Mouse (Mus musculus) heart, embryonic 12.5 days (tissue): ENCODE results near the gene Prune1. TPM values are rescaled to one million over a fixed set of nuclear protein-coding genes. Genes with fewer than 3 reads are reported as not detected.

Experiments used
- ATAC-seq: fragments of 200-750 bp; cut with Nextera tagmentation; 2 replicates; pipeline ENCODE4 v1.8.0; 2017; ENCODE audit warnings: moderate TSS enrichment, moderate library complexity; ENCODE audit not compliant: insufficient number of reproducible peaks, low FRiP score
- H3K27ac ChIP-seq: fragments of 300-500 bp; sonication (generic); 2 replicates; pipeline ENCODE4 v1.5.1; 2016; ENCODE audit warnings: mild to moderate bottlenecking, moderate library complexity; ENCODE audit not compliant: poor library complexity, severe bottlenecking
- H3K27me3 ChIP-seq: fragments of 300-500 bp; sonication (generic); replicated peaks from 2 replicates; pipeline ENCODE4 v1.6.1; 2016; ENCODE audit warnings: mild to moderate bottlenecking, moderate library complexity
- H3K36me3 ChIP-seq: fragments of 300-500 bp; sonication (generic); 2 replicates; pipeline ENCODE4 v1.6.1; 2016; ENCODE audit warnings: mild to moderate bottlenecking, moderate library complexity
- H3K4me1 ChIP-seq: fragments of 300-500 bp; sonication (generic); replicated peaks from 2 replicates; pipeline ENCODE4 v1.6.1; 2016; ENCODE audit warnings: mild to moderate bottlenecking
- H3K4me2 ChIP-seq: fragments of 300-500 bp; sonication (generic); 2 replicates; pipeline ENCODE4 v1.6.1; 2016; ENCODE audit warnings: mild to moderate bottlenecking, moderate library complexity
- H3K4me3 ChIP-seq: fragments of 300-500 bp; sonication (generic); 2 replicates; pipeline ENCODE4 v1.5.1; 2016; ENCODE audit warnings: mild to moderate bottlenecking
- H3K9ac ChIP-seq: fragments of 300-500 bp; sonication (generic); 2 replicates; pipeline ENCODE4 v1.6.1; 2016; ENCODE audit warnings: mild to moderate bottlenecking, moderate library complexity
- H3K9me3 ChIP-seq: fragments of 300-500 bp; sonication (generic); replicated peaks from 2 replicates; pipeline ENCODE4 v1.6.1; 2016; ENCODE audit warnings: mild to moderate bottlenecking, moderate library complexity
- WGBS: fragments of 180-500 bp; shearing (Covaris S2); methylation state at CpG from one replicate; pipeline ENCODE4 v1.1.7; 2016; 5-methylcytosine and 5-hydroxymethylcytosine counted together
- polyA plus RNA-seq: library from polyadenylated mRNA; unstranded; fragments of >200 nt; fragmentation: Nextera tagmentation; extraction: Ambion mirVana; gene quantifications from 2 replicates; pipeline ENCODE4 v1.2.1, GENCODE M21; 2016

Prune1 gene
- polyA plus RNA-seq, 1 experiment from 2014 or later = 29.5 TPM

DNA sequence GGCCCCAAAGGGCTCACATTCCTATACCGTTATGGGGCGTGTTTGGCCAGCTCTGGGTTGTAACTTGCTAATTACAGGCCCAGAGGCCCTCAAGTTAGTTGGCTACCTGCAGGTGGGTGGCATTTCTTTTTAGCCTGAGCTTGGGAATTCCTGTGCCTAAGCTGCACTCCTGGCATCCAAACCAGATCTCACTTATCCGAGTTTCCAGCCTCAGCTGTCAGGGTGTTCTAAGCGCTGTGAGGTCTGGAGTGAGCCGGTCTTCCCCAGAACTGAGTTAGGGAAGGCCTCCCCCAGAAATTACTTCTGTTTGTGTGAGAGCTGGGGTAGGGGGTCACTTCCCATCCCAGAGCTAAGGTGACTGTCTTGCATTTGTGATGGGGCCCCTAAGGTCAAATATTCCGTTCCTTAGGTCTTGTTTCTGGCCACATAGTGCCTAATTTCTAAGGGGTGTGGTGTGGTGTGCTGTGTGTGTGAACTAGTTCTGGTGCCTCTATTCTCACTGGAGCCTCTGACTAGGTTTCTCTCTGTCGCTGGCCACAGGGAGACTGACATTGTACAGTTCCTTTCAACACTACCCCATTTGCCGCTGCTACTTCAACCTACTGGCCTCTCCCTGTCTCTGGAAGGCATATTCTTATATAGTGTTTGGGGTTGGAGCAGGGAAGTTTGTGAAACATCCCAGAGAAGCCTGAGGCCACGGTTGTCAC is 34.1 kb upstream of the Prune1 start:
- peak overlapping the region; percentile 82 for H3K4me2 ChIP-seq
- H3K4me3 ChIP-seq = peak overlapping the region; percentile 92
- H3K27ac ChIP-seq = peak overlapping the region; percentile 97
- peak overlapping the region; percentile 99 for H3K9ac ChIP-seq
- H3K9me3 ChIP-seq = no peaks in the 10 kb centered on the region
- peaks cover 47% of the 10 kb centered on the region for H3K4me1 ChIP-seq
- ATAC-seq = no peak
- WGBS = 6% methylated on average over 9 of the region's 9 CpGs
- no peaks in the 10 kb centered on the region for H3K27me3 ChIP-seq
- H3K36me3 ChIP-seq = peaks cover 13% of the 10 kb centered on the region

DNA sequence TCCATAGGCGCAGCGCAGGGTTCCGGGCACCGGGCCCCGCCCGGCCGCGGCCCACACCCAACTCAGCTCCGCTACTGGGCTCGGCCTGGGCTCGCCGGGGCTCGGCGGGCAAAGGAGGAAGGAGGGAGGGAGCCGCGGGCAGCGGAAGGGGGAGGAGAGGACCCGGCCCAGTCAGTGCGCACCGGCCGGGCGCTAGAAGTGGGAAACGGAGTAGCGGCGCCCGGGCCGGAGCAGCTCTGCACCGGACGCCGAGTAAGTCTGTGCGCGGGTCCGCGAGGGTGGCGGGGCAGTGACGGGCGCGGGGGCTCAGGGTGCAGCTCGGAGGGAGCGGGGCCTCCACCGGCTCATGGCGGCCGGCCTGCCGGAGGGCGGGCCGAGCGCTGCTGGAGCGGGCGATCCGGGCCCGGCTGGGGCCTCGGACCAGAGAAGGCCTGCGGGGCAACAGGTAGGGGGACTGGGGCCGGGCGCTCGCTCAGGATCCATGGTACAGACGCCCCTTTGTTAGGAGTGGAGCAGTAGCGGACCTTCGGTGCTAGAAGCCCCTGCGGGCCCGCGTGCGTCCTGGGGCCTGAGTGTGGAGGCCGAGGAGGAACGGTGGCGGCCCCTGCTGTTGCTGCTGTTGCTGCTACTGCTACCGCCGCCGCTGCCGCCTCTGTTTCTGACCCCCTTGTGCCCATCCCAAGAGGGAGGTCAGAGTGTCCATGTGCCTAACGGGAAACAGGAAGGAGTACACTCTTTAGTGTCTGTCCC is 33.4 kb upstream of the Prune1 start:
- WGBS = under 1% methylated on average over 69 of the region's 71 CpGs
- Histone ChIP-seq H3K9ac (peak overlapping the region; percentile 99), H3K27ac (peak overlapping the region; percentile 97)

DNA sequence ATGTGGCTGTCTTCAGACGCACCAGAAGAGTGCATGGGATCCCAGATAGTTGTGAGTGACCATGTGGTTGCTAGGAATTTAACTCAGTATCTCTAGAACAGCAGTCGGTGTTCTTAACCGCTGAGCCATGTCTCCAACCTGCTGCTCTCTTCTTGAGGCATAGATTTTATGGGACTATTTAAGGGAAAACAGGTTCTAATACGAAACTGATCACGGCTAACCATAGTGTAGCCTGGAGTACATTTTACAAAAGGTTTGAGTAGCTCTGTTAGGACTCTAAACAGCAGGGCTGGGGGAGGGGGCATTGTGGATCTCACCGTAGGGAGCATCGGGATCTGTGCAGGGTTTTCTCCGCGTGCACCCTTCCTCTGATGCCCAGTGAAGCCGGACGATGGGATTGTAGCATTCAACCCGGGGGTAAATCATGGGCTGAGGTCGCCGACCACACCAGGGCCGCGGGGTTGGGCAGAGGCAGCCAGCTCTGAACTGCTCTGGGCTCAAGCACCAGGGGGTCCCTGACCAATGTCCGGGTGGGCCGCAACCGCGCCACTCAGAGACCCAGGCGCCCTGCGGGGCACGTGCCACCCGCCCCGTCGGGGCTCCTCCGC is 32.7 kb upstream of the Prune1 start, which contains the start of gene Cers2:
TSS of gene Cers2 (plus strand) at position 306 of the 608 bp plus-strand sequence.
- peaks cover 43% of the 10 kb centered on the region for H3K4me1 ChIP-seq
- peak within 1 kb of the TSS; percentile 97 for H3K27ac ChIP-seq
- H3K27me3 ChIP-seq = no peaks in the 10 kb centered on the region
- H3K4me2 ChIP-seq = peak within 1 kb of the TSS; percentile 82
- 3% methylated on average over 27 of the region's 27 CpGs for WGBS
- H3K9ac ChIP-seq = peak within 1 kb of the TSS; percentile 99
- ATAC-seq = 0 out of 2 replicates have a peak, but pooled peaks have one; percentile 0
- no peaks in the 10 kb centered on the region for H3K9me3 ChIP-seq
- H3K4me3 ChIP-seq = peak within 1 kb of the TSS; percentile 92
- H3K36me3 ChIP-seq = no peaks in the 10 kb centered on the region

More for the DNA sequence above, 33.4 kb upstream of the Prune1 start:
- Histone ChIP-seq H3K36me3 (peaks cover 6% of the 10 kb centered on the region), H3K4me2 (peak overlapping the region; percentile 82), H3K4me1 (peaks cover 47% of the 10 kb centered on the region), H3K27me3 (no peaks in the 10 kb centered on the region), H3K4me3 (peak overlapping the region; percentile 92), H3K9me3 (no peaks in the 10 kb centered on the region)
- peak; percentile 94 for ATAC-seq

DNA sequence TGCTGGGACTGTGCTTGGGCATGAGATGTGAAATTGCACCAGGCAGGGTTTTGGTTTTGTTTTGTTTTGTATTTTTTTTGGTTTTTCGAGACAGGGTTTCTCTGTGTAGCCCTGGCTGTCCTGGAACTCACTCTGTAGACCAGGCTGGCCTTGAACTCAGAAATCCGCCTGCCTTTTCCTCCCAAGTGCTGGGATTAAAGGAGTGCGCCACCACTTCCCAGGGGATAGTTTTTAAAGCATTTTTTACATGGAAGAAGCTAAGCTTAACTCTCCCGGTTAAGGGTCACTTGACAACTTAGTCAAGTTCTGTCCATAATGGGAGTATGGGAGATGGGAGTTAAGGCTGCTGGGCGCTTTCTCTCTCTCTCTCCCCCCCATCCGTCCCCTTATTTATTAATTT is 32.2 kb upstream of the Prune1 start:
- peaks cover 39% of the 10 kb centered on the region for H3K4me1 ChIP-seq
- H3K36me3 ChIP-seq = no peaks in the 10 kb centered on the region
- H3K4me2 ChIP-seq = peak overlapping the region; percentile 82
- no peaks in the 10 kb centered on the region for H3K9me3 ChIP-seq
- H3K9ac ChIP-seq = peak overlapping the region; percentile 99; the same call in 1 of the 2 replicates
- peak overlapping the region; percentile 92 for H3K4me3 ChIP-seq
- 0 out of 2 replicates have a peak overlapping the region, but pooled peaks have one; percentile 97 for H3K27ac ChIP-seq
- ATAC-seq = no peak
- 57% methylated on average over 6 of the region's 6 CpGs for WGBS
- H3K27me3 ChIP-seq = no peaks in the 10 kb centered on the region

DNA sequence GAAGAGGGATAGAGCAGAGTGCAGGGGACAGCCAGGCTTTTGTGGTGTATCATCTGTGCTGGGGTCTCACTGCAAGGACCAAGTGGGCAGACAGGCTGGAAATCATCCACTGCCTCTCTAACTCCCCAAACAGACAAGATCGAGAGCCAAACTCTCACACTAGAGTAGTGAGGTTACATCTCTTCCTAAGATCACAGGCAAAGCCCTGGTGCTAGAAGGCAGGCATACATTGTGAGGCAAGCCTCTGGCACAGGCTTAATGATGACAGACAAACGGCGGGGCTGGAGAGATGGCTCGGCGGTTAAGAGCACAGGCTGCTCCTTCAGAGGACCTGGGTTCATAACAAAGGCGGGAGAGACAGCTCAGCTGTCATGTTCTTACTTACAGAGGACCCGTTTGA is 31.6 kb upstream of the Prune1 start:
- Histone ChIP-seq H3K4me3 (no peak overlapping the region), H3K9me3 (no peaks in the 10 kb centered on the region), H3K27me3 (no peaks in the 10 kb centered on the region), H3K9ac (no peak overlapping the region), H3K27ac (no peak overlapping the region), H3K4me2 (no peak overlapping the region), H3K36me3 (no peaks in the 10 kb centered on the region), H3K4me1 (peaks cover 33% of the 10 kb centered on the region)
- no peak for ATAC-seq
- WGBS = 30% methylated on average over 7 of the region's 7 CpGs

DNA sequence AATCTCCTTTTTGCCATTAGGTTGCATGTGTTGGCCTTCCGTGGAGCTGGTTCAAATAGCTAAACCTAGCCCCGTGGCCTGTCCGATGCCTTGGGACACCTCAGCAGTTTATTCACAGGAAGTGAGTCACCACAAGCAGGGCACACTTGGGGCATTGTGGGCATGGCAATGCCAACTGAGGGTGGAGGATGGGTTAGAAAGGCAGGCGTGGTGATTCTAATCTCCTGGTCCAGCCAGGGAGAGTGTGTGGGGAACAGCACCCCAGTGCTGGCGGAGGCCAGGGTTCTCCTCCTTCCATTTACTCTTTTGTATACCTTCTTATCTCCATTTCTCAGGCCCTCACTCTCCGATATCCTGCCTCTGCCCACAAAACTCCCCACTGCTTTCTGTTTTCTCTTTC is 30.7 kb upstream of the Prune1 start:
- Histone ChIP-seq H3K9me3 (no peaks in the 10 kb centered on the region), H3K4me2 (no peak overlapping the region), H3K36me3 (no peaks in the 10 kb centered on the region), H3K9ac (no peak overlapping the region), H3K27ac (no peak overlapping the region), H3K4me1 (peaks cover 25% of the 10 kb centered on the region), H3K27me3 (no peaks in the 10 kb centered on the region), H3K4me3 (no peak overlapping the region)
- 39% methylated on average over 6 of the region's 6 CpGs for WGBS
- no peak for ATAC-seq

DNA sequence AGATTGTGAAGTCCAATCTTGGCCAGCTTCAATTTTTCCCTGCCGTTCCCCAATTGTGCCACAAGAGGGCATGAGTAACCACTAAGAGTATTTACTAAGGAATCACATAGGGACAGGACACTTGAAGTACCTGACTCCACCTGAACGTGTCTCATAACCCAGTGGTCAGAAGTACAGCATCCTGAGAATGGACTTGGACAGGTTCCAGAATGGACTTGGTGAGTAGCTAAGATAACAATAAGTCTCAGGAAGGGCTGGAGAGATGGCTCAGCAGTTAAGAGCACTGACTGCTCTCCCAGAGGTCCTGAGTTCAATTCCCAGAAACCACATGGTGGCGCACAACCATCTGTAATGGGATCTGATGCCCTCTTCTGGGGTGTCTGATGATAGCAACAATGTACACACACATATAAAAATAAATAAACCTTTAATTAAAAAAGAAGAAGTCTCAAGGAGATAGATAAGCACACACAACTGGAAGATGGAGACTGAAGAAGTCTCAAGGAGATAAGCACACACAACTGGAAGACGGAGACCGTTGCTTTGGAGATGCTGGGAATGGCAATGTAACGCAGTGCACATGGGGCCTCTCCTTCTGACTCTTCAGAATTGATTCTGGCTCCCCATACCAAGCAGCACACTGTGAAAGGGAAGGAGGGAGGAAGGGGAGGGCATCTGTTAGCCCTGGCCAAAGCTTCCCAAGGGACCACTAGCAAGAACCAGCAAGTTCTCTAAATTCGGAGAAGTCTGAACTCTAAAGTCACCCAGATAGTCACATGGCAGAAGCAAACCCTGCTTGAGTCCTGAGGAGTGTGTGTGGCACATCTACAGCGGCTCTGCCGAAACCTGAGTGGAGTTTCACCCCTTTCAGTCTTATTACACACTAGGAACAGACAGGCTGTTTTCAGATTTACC is 29.3 kb upstream of the Prune1 start:
- WGBS = 62% methylated on average over 9 of the region's 9 CpGs

DNA sequence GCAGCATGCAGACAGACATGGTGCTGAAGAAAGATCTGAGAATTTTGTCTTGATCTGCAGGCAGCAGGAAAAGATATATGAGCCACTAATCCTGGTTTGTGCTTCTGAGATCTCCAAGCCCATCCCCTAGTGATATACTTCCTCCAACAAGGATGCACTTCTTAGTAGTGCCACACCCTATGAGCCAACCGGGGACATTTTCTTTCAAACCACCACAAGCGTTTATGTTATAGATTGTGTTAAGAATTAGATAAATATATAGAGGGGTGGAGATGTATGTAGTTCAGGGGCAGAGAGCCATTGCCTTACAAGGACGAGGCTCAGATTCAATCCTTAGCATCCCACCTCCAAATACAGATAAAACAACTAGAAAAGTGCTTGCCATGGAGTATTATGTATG is 28.6 kb upstream of the Prune1 start:
- no peaks in the 10 kb centered on the region for H3K36me3 ChIP-seq
- no peak for ATAC-seq
- no peak overlapping the region for H3K4me3 ChIP-seq
- H3K9ac ChIP-seq = no peak overlapping the region
- no peak overlapping the region for H3K27ac ChIP-seq
- WGBS = 54% methylated on average over 3 of the region's 3 CpGs
- peaks cover 19% of the 10 kb centered on the region for H3K4me1 ChIP-seq
- H3K9me3 ChIP-seq = no peaks in the 10 kb centered on the region
- no peak overlapping the region for H3K4me2 ChIP-seq
- no peaks in the 10 kb centered on the region for H3K27me3 ChIP-seq

More for the DNA sequence above, 29.3 kb upstream of the Prune1 start:
- Histone ChIP-seq H3K9ac (no peak overlapping the region), H3K4me3 (no peak overlapping the region), H3K4me1 (peaks cover 21% of the 10 kb centered on the region), H3K9me3 (no peaks in the 10 kb centered on the region), H3K36me3 (no peaks in the 10 kb centered on the region), H3K27ac (no peak overlapping the region), H3K4me2 (no peak overlapping the region), H3K27me3 (no peaks in the 10 kb centered on the region)
- no peak for ATAC-seq

DNA sequence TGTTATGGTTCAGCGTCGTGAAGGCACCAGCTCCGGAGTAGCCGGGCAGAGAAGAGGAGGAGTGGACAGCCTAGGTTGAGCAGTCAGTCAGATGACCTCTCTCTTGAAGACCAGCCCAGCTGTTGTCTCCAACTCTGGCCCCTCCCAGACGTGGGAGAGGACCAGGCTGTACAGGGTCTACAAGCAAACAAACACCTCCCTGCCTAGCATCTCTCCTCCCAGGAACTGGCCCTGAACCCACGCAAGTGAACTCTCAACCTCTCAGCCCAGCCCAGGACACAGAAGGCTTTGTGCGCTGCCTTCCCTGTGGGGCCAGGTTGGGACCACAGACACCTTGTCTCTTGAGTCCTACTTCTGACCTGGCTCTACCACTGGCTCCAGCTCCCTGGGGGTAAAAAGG is 25.2 kb upstream of the Prune1 start, which contains the start of gene Anxa9:
TSS of gene Anxa9 (minus strand) at position 77 of the 400 bp plus-strand sequence.
- Histone ChIP-seq H3K27ac (no peak within 1 kb of the TSS), H3K27me3 (no peaks in the 10 kb centered on the region), H3K4me1 (peaks cover 10% of the 10 kb centered on the region), H3K4me3 (no peak within 1 kb of the TSS), H3K9me3 (no peaks in the 10 kb centered on the region), H3K36me3 (no peaks in the 10 kb centered on the region), H3K4me2 (no peak within 1 kb of the TSS), H3K9ac (no peak within 1 kb of the TSS)
- WGBS = 51% methylated on average over 7 of the region's 7 CpGs
- peak; percentile 41; the same call in 1 of the 2 replicates for ATAC-seq

DNA sequence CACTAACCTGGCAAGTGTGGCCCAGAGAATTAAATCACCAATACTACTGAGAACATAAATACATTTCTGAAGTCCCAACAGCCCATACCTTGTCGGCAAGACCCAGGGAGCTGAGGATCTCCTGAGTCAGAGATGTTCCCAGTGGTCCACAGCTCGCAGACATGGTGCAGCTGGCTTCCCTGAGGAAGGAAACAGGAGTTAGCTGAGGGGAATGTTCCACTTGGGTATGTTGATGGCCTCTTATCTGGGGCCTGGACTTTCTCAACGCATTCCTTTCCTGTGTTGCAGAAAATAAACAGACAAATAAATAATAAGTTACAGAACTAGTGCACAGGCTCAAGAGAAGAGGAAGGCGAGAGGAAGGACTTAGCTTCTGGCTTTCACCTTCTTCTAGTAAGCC is 24.4 kb upstream of the Prune1 start:
- no peak for ATAC-seq
- Histone ChIP-seq H3K27me3 (no peaks in the 10 kb centered on the region), H3K9me3 (no peaks in the 10 kb centered on the region), H3K9ac (no peak overlapping the region), H3K27ac (no peak overlapping the region), H3K4me3 (no peak overlapping the region), H3K4me1 (peaks cover 10% of the 10 kb centered on the region), H3K4me2 (no peak overlapping the region), H3K36me3 (no peaks in the 10 kb centered on the region)
- WGBS = 30% methylated on average over 4 of the region's 4 CpGs
